Mouse (Mus musculus): Measurements from ENCODE around the gene Itga5.
A peak's percentile ranks its signal among the peaks of the same experiment; 100 is the strongest.

Gene Itga5

GRCm38 (mm10) chr15:103339961-103340337, 26.6 kb downstream of the Itga5 start, which contains the start of gene Zfp385a:
TSS of gene Zfp385a (minus strand) at chr15:103340093.
- peak; percentile 55 to 68 for DNase-seq (ENCODE audit: low spot score in 2 of 2)

- DNase-seq (ENCODE audit: low spot score in 2 of 2) = no peak
Observed at GRCm38 (mm10) chr15:103339166-103339960, 27.2 kb downstream of the Itga5 start.

GRCm38 (mm10) chr15:103338829-103339165, 27.8 kb downstream of the Itga5 start:
- no peak for DNase-seq (ENCODE audit: low spot score in 2 of 2)

- no peak for DNase-seq (ENCODE audit: low spot score in 2 of 2)
Observed at GRCm38 (mm10) chr15:103336996-103337667, 29.4 kb downstream of the Itga5 start.

- no peak for DNase-seq (ENCODE audit: low spot score in 2 of 2)
Observed at GRCm38 (mm10) chr15:103335488-103336235, 30.9 kb downstream of the Itga5 start.

- no peak for DNase-seq (ENCODE audit: low spot score in 2 of 2)
Observed at GRCm38 (mm10) chr15:103335040-103335439, 31.5 kb downstream of the Itga5 start.

- no peak for DNase-seq (ENCODE audit: low spot score in 2 of 2)
Observed at GRCm38 (mm10) chr15:103334194-103334593, 32.4 kb downstream of the Itga5 start.

GRCm38 (mm10) chr15:103333738-103334137, 32.8 kb downstream of the Itga5 start:
- no peak for DNase-seq (ENCODE audit: low spot score in 2 of 2)

- DNase-seq (ENCODE audit: low spot score in 2 of 2) = no peak
Observed at GRCm38 (mm10) chr15:103333081-103333615, 33.4 kb downstream of the Itga5 start.

GRCm38 (mm10) chr15:103323455-103324247, 42.9 kb downstream of the Itga5 start:
- DNase-seq (ENCODE audit: low spot score in 2 of 2) = peak in 1 of 2 experiments; percentile 61

- no peak for DNase-seq (ENCODE audit: low spot score in 2 of 2)
Observed at GRCm38 (mm10) chr15:103323070-103323454, 43.5 kb downstream of the Itga5 start.

GRCm38 (mm10) chr15:103322396-103322795, 44.2 kb downstream of the Itga5 start:
- DNase-seq (ENCODE audit: low spot score in 2 of 2) = no peak

- no peak for DNase-seq (ENCODE audit: low spot score in 2 of 2)
Observed at GRCm38 (mm10) chr15:103321076-103321475, 45.5 kb downstream of the Itga5 start.

- no peak for DNase-seq (ENCODE audit: low spot score in 2 of 2)
Observed at GRCm38 (mm10) chr15:103318201-103318816, 48.3 kb downstream of the Itga5 start.

- DNase-seq (ENCODE audit: low spot score in 2 of 2) = no peak
Observed at GRCm38 (mm10) chr15:103317731-103318130, 48.8 kb downstream of the Itga5 start.

- no peak for DNase-seq (ENCODE audit: low spot score in 2 of 2)
Observed at GRCm38 (mm10) chr15:103317120-103317519, 49.4 kb downstream of the Itga5 start.

- DNase-seq (ENCODE audit: low spot score in 2 of 2) = no peak
Observed at GRCm38 (mm10) chr15:103315979-103316776, 50.4 kb downstream of the Itga5 start.

- no peak for DNase-seq (ENCODE audit: low spot score in 2 of 2)
Observed at GRCm38 (mm10) chr15:103315011-103315502, 51.5 kb downstream of the Itga5 start.

- no peak for DNase-seq (ENCODE audit: low spot score in 2 of 2)
Observed at GRCm38 (mm10) chr15:103314181-103314580, 52.4 kb downstream of the Itga5 start.

All from frontal cortex, postnatal 25 days (tissue).